Mouse (Mus musculus) embryonic facial prominence, embryonic 13.5 days (tissue): ENCODE data around the gene Prpf3. TPM values are rescaled to one million over a fixed set of nuclear protein-coding genes. Genes with fewer than 3 reads are reported as not detected.
A peak's percentile ranks its signal among the peaks of the same experiment; 100 is the strongest.
"Not testable (repeated sequence)": the region's sequence is repeated elsewhere in the genome, so short reads cannot be mapped to it uniquely, and the experiment has no call there.

ENCODE experiments used
- ATAC-seq: fragments of 200-750 bp; cut with Nextera tagmentation; 2 replicates; pipeline ENCODE4 v1.8.0; 2017; ENCODE audit warnings: low read depth; ENCODE audit not compliant: insufficient number of reproducible peaks, insufficient read depth, low FRiP score, low TSS enrichment
- H3K27ac ChIP-seq: fragments of 300-500 bp; sonication (generic); 2 replicates; pipeline ENCODE4 v1.5.1; 2015; ENCODE audit warnings: moderate library complexity, mild to moderate bottlenecking, inconsistent platforms
- H3K27me3 ChIP-seq: fragments of 300-500 bp; sonication (generic); 2 replicates; pipeline ENCODE4 v1.6.1; 2015; ENCODE audit warnings: mild to moderate bottlenecking, inconsistent platforms
- H3K36me3 ChIP-seq: fragments of 300-500 bp; sonication (generic); 2 replicates; pipeline ENCODE4 v1.6.1; 2015; ENCODE audit warnings: mild to moderate bottlenecking, inconsistent platforms
- H3K4me1 ChIP-seq: fragments of 300-500 bp; sonication (generic); 2 replicates; pipeline ENCODE4 v1.6.1; 2015; ENCODE audit warnings: inconsistent platforms
- H3K4me2 ChIP-seq: fragments of 300-500 bp; sonication (generic); 2 replicates; pipeline ENCODE4 v1.6.1; 2015; ENCODE audit warnings: moderate library complexity, mild to moderate bottlenecking, inconsistent platforms
- H3K4me3 ChIP-seq: fragments of 300-500 bp; sonication (generic); 2 replicates; pipeline ENCODE4 v1.5.1; 2015; ENCODE audit warnings: mild to moderate bottlenecking, inconsistent platforms
- H3K9ac ChIP-seq: fragments of 300-500 bp; sonication (generic); 2 replicates; pipeline ENCODE4 v1.6.1; 2015; ENCODE audit warnings: mild to moderate bottlenecking, inconsistent platforms
- H3K9me3 ChIP-seq: fragments of 300-500 bp; sonication (generic); 2 replicates; pipeline ENCODE4 v1.6.1; 2016; ENCODE audit warnings: inconsistent platforms
- WGBS: fragments of 180-500 bp; shearing (Covaris S2); methylation state at CpG from one replicate; pipeline ENCODE4 v1.1.7; 2015; ENCODE audit warnings: mixed read lengths; 5-methylcytosine and 5-hydroxymethylcytosine counted together
- polyA plus RNA-seq: library from polyadenylated mRNA; unstranded; fragments of >200 nt; fragmentation: Nextera tagmentation; extraction: Ambion mirVana; gene quantifications from 2 replicates; pipeline ENCODE4 v1.2.1, GENCODE M21; 2015

Gene Prpf3
- polyA plus RNA-seq, result 52.6 and 60.9 TPM in 2 replicates

DNA sequence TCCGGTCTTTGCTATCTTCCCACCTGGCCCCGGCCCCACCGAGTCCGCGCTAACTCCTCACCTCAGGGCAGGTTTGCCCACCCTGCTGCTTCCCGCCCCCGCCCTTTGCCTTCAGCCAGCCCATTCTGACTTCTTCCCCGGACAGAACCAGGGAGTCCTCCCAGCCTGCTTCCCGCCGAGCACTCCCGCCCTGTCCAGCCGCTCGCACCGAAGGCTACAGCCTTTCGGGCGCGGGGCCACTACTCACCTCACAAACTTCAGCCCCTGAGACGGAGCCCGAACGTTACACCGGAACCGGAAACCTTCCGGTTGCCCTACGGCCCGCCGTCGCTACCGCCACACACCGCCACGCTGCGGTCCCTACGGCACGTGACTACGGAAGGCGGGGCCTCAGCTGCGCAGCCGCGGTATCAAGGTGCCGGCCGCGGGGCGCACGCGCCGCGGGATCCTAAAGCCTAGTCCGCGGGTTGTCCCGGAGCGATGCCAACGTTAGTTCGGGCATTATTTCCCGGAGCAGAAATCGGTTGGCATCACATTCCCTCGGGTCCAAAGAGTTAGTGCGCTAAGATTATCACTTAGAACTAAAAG lies at the start of gene Prpf3:
Gene Prpf3, minus strand, starts transcription at position 384 of the 588 bp plus-strand sequence.
- ATAC-seq, result peak; percentile 94
- Histone ChIP-seq H3K4me1 (peaks cover 7% of the 10 kb centered on the region; the same call in 1 of the 2 replicates), H3K9ac (peak within 1 kb of the TSS; percentile 90), H3K4me3 (peak within 1 kb of the TSS; percentile 82), H3K27ac (peak within 1 kb of the TSS; percentile 86), H3K27me3 (no peaks in the 10 kb centered on the region), H3K9me3 (no peaks in the 10 kb centered on the region), H3K36me3 (peaks cover 26% of the 10 kb centered on the region), H3K4me2 (peak within 1 kb of the TSS; percentile 69)
- WGBS, result under 1% methylated on average over 56 of the region's 56 CpGs

DNA sequence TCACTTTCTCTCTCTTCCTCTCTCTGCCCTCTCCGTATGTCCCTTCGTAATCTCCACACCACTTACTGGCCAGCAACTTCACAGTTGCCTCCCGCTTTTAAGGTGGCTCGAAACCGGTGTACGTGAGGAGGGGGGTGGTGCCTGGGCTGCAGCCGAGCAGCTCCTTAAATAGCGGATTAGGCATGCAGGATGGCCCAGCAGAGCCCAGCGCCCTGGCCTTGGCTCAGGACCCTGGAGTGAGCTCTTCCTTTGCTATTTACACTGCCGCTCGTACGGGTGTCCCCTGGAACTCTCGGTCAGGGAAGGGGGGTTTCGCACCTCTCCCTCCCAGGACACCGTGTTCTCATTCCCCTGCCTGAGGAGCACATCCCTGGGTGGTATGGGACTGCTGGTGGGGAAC lies 48.9 kb upstream of the Prpf3 start, which contains the start of gene Car14:
Gene Car14, minus strand, starts transcription at position 124 of the 400 bp plus-strand sequence.
- H3K9me3 ChIP-seq, result no peaks in the 10 kb centered on the region
- H3K4me2 ChIP-seq, result peak within 1 kb of the TSS; percentile 92
- no peak for ATAC-seq
- peak within 1 kb of the TSS; percentile 24 for H3K27ac ChIP-seq
- no peaks in the 10 kb centered on the region for H3K36me3 ChIP-seq
- 0% methylated on average over 15 of the region's 15 CpGs for WGBS
- H3K27me3 ChIP-seq, result peaks cover 9% of the 10 kb centered on the region; the same call in 1 of the 2 replicates
- peak within 1 kb of the TSS; percentile 45 for H3K4me3 ChIP-seq
- peak within 1 kb of the TSS; percentile 67 for H3K9ac ChIP-seq
- peaks cover 43% of the 10 kb centered on the region for H3K4me1 ChIP-seq

DNA sequence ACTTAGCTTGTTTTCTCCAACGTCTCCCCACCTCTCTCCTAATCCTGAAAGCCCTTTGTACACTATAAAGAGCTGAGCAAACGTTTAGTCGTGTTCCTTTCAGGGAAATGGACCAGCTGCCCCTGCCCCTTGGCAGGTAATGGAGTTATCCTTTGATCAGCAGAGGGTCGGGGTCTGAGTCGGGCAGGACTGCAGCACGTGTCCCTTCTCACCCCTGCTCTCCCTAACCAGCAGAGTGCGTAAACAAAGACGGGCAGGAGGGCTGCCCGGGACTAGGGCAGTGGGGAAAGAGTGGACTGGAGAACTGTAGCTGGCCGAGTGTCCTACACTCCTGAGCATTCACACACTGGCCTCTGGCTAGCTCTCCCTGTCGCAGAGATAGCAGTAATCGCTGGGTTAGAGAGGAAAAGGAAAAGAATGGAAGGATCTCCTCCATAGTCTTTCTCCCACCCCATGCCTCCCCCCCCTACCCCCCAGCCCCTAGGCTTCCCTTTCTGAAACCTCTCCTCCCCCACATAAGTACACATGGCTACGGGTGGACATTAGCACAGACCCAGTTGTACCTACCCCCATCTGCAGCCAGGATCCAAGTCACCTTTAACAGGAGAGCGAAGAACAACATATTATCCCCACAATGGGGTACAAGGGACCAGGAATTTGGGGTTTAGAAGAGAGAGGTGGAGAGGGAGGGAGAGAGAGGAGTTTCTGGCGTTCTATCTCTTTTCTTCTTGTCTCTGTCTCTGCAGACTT lies 48.2 kb upstream of the Prpf3 start:
- Histone ChIP-seq H3K4me1 (peaks cover 43% of the 10 kb centered on the region), H3K4me2 (peak overlapping the region; percentile 92), H3K9ac (peak overlapping the region; percentile 67), H3K27ac (peak overlapping the region; percentile 24), H3K9me3 (no peaks in the 10 kb centered on the region), H3K36me3 (no peaks in the 10 kb centered on the region), H3K4me3 (peak overlapping the region; percentile 45), H3K27me3 (peaks cover 9% of the 10 kb centered on the region; the same call in 1 of the 2 replicates)
- 4% methylated on average over 15 of the region's 15 CpGs for WGBS
- ATAC-seq, result no peak

DNA sequence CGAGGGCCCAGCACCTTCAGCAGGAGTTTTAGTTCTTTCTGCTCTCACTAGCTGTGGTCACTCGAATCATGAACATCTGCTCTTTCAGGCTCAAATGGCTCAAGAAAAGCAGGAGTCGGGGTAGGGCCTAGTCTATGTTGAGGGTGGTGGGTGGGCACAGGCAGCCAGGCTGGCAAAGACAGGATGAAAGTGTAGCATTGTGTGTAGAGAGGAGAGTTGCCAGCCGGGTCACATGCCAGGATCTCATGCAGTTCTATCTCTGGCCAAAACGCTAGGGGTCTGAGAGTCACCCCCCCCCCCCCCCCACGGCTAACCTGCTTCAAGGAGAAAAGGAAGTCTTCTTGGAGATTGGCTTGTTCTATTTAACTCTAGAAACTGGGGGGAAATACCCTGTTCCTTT lies 47.0 kb upstream of the Prpf3 start:
- H3K36me3 ChIP-seq, result peaks cover 4% of the 10 kb centered on the region; the same call in 1 of the 2 replicates
- ATAC-seq, result no peak
- H3K4me2 ChIP-seq, result peak overlapping the region; percentile 92
- peaks cover 9% of the 10 kb centered on the region; the same call in 1 of the 2 replicates for H3K27me3 ChIP-seq
- no peak overlapping the region for H3K4me3 ChIP-seq
- WGBS, result 38% methylated on average over 6 of the region's 6 CpGs
- peaks cover 43% of the 10 kb centered on the region for H3K4me1 ChIP-seq
- no peak overlapping the region for H3K9ac ChIP-seq
- H3K27ac ChIP-seq, result no peak overlapping the region
- H3K9me3 ChIP-seq, result no peaks in the 10 kb centered on the region

DNA sequence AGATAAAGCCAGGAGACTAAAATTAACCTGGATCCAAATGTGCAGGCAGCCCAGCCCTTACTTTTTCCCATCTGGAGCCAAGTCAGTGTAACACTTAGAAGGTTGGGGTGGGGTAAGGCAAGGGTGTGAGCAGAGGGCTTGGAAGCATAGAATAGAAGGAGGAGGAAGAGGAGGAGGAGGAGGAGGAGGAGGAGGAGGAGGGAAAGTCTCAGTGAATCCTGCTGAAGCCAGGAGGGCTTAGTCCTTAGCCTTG lies 46.6 kb upstream of the Prpf3 start:
- no peak for ATAC-seq
- H3K4me1 ChIP-seq, result peaks cover 42% of the 10 kb centered on the region
- peaks cover 9% of the 10 kb centered on the region; the same call in 1 of the 2 replicates for H3K27me3 ChIP-seq
- H3K4me2 ChIP-seq, result peak overlapping the region; percentile 92; the same call in 1 of the 2 replicates
- no peaks in the 10 kb centered on the region for H3K9me3 ChIP-seq
- no peak overlapping the region for H3K4me3 ChIP-seq
- H3K9ac ChIP-seq, result 0 out of 2 replicates have a peak overlapping the region, but pooled peaks have one; percentile 33
- H3K27ac ChIP-seq, result no peak overlapping the region
- H3K36me3 ChIP-seq, result peaks cover 4% of the 10 kb centered on the region; the same call in 1 of the 2 replicates

DNA sequence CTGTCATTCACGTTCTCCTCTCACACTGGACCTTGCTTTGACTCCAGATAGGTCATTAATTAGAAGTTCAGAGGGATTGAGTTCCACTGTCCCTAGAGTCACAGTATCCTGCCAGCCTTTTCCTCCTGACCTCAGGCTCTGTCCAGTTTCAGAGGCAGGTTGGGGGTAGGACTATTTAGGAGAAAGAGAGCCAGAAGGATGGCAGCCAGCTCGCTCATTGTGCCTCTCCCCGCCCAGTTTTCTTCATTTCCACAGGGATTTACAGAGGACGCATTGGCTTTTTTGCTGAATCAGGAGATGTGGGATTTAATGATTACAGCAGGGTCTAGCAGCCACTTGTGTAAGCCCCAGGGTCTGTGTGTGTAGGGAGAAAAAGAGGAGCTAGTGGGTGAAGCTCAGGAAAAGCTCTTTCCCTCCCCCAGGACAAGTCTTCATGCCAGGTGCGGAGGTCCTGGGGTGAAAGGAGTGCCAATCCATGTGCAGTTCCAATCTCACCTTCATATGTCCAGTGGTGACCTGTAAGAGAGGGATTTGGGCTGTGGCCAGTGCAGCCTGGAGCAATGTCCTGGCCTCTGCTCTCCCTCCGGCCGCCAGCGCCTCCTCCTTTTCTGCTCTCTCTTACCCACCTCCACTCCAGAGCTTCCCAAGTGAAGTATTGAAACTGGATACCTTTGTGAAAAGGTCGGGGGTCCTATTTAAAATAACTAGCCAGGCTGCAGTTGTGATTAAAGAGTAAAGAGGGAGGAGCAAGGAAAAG lies 46.1 kb upstream of the Prpf3 start:
- Histone ChIP-seq H3K27me3 (peaks cover 9% of the 10 kb centered on the region; the same call in 1 of the 2 replicates), H3K4me3 (no peak overlapping the region), H3K36me3 (peaks cover 4% of the 10 kb centered on the region; the same call in 1 of the 2 replicates), H3K4me2 (0 out of 2 replicates have a peak overlapping the region, but pooled peaks have one; percentile 18), H3K9me3 (no peaks in the 10 kb centered on the region), H3K9ac (peak overlapping the region; percentile 33; the same call in 1 of the 2 replicates), H3K27ac (no peak overlapping the region), H3K4me1 (peaks cover 38% of the 10 kb centered on the region)
- no peak for ATAC-seq
- WGBS, result 56% methylated on average over 9 of the region's 9 CpGs

DNA sequence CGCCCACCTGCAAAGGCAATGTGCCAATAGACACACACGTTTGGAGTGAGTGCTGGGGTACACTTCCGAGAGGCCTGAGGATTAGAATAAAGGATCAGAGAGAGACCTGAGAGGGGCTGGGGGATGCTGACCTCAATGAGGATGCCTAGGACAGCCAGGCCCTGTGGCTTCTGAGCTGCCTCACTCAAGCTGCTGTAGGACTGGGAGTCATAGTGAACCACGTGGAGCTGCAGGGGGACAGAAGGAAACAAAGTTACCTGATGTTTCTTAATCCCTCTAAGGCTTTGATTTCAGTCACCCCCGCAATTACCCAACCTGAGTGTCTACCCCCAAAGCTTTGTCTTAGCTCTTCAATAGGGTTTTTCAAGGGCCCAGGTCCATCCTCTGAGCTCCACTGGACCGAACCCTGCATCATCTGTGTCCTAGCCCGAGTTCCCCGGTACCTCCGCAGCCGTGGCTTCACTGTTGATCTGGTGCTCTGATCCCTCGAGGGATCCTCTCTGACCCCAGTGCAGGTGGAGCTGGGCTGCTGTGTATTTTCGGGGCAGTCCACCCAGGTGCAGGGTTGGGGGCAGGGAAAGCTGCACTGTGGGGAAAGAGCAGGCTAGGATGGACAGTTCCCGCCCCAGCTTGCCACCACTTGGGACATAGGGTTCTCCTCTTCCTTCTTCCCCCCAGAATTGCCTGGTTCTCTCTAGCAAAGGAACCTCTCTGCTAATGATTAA lies 44.3 kb upstream of the Prpf3 start:
- ATAC-seq, result no peak
- Histone ChIP-seq H3K9me3 (no peaks in the 10 kb centered on the region), H3K9ac (no peak overlapping the region), H3K4me1 (peaks cover 26% of the 10 kb centered on the region), H3K27ac (no peak overlapping the region), H3K4me2 (no peak overlapping the region), H3K27me3 (peaks cover 9% of the 10 kb centered on the region; the same call in 1 of the 2 replicates), H3K36me3 (peaks cover 4% of the 10 kb centered on the region; the same call in 1 of the 2 replicates), H3K4me3 (no peak overlapping the region)
- 67% methylated on average over 13 of the region's 13 CpGs for WGBS

DNA sequence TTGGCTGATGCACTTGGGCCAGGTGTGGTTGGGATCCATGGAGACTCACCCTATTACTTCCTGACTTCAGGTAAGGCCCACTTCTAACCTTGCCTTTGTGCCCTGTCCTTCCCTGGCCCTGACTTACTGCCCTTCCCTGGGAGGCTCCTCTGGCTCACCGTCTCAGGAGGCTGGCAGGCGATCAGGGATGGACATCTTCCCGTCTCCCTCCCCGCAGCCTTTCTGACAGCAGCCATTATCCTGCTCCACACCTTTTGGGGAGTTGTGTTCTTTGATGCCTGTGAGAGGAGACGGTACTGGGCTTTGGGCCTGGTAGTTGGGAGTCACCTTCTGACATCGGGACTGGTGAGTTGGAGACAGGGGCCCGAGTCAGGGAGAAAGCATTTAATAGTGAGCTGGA lies 39.8 kb upstream of the Prpf3 start:
- Histone ChIP-seq H3K9ac (0 out of 2 replicates have a peak overlapping the region, but pooled peaks have one; percentile 36), H3K4me1 (peaks cover 31% of the 10 kb centered on the region), H3K4me2 (peak overlapping the region; percentile 83; the same call in 1 of the 2 replicates)
- not testable (repeated sequence) for H3K27me3 ChIP-seq, ATAC-seq, H3K9me3 ChIP-seq, H3K4me3 ChIP-seq, H3K36me3 ChIP-seq, H3K27ac ChIP-seq
- 86% methylated on average over 7 of the region's 7 CpGs for WGBS

DNA sequence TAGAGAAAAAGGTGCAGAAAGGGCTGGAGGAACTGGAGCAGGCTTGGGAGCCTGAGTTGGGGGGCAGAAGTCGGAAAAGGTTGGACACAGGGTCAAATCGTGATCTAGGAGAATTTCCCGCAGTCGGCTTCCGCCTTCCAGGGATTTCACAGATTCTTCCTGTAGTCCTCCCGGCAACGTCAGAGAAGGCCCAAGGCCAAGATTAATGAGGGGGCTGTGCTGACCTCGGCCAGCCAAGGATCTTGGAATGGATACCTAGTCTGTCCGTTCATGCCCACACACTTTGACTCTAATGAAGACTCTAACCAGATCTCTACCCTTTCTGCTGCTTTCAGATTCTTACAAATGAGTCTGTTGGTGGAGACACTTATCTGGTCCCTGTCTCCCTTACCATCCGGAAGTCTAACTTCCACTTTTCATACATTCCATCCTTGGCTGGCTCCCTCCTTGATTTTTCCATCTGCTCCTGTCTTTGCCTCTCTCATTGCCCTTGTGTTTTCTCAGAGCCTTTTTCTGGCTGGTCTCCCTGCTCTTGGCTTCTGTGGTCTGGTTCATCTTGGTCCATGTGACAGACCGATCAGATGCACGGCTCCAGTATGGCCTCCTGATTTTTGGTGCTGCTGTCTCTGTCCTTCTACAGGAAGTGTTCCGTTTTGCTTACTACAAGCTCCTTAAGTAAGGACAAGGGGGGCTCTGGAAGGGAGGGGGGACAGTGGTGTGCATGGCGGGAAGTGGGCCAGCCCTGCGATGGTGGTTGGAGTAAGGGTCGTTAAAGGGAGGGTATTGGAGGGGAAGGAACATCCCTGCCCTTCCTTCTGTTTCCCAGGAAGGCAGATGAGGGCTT lies 38.9 kb upstream of the Prpf3 start:
- ATAC-seq, result no peak
- Histone ChIP-seq H3K27me3 (no peaks in the 10 kb centered on the region), H3K4me3 (peak overlapping the region; percentile 74), H3K9ac (peak overlapping the region; percentile 83), H3K4me1 (peaks cover 31% of the 10 kb centered on the region), H3K9me3 (no peaks in the 10 kb centered on the region), H3K4me2 (peak overlapping the region; percentile 83), H3K36me3 (peaks cover 4% of the 10 kb centered on the region; the same call in 1 of the 2 replicates), H3K27ac (peak overlapping the region; percentile 68)
- WGBS, result 10% methylated on average over 16 of the region's 16 CpGs

DNA sequence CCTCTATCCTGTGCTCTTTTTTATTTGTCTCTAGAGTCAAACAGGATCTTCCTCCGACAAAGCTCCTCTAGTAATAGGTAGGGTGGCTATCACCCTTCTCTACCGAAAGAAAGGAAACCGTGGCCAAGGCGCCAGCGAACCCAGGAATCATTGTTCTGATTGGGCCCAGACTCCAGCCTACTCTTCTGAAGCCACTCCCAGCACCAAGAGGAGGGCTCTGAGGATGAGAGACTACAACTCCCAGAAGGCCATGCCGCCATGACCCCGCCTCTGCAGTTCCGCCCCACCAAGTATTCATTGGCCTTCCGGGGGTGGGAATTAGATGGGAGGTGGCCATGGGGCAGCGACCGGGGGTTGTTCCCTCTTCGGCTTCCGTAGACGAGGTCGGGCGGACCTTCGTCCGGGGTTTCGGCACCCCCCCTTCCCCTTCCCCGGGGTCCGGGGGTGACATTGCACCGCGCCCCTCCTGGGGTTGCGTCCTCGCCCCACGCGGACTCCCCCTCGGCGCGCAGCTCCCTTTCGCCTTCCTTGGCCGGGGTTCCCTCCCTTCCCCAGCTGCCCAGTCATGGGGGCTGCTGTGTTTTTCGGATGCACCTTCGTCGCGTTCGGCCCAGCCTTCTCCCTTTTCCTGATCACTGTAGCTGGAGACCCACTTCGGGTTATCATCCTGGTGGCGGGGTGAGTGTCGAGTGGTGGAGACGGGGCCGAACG lies 38.1 kb upstream of the Prpf3 start, which contains the start of gene Aph1a:
Gene Aph1a, plus strand, starts transcription at position 364 of the 711 bp plus-strand sequence.
- Histone ChIP-seq H3K4me1 (peaks cover 31% of the 10 kb centered on the region), H3K9ac (peak within 1 kb of the TSS; percentile 83), H3K27ac (peak within 1 kb of the TSS; percentile 85), H3K4me3 (peak within 1 kb of the TSS; percentile 74), H3K4me2 (peak within 1 kb of the TSS; percentile 83)
- not testable (repeated sequence) for H3K9me3 ChIP-seq, H3K27me3 ChIP-seq, H3K36me3 ChIP-seq
- WGBS, result under 1% methylated on average over 31 of the region's 43 CpGs
- ATAC-seq, result peak; percentile 98
